Mouse (Mus musculus) E14TG2a.4 (cell line): Measurements from ENCODE around the gene Ciart.
"Not testable (repeated sequence)": the region's sequence is repeated elsewhere in the genome, so short reads cannot be mapped to it uniquely, and the experiment has no call there.

Experiments used
- H3K27me3 ChIP-seq: 2 replicates; pipeline ENCODE4 v1.6.1; 2014; ENCODE audit warnings: low read length, control low read depth; ENCODE audit not compliant: insufficient read depth
- H3K36me3 ChIP-seq: 2 replicates; pipeline ENCODE4 v1.6.1; 2014; ENCODE audit warnings: low read length, control low read depth; ENCODE audit not compliant: insufficient read depth
- H3K4me1 ChIP-seq: replicated peaks from 2 replicates; pipeline ENCODE4 v1.6.1; 2014; ENCODE audit warnings: low read depth, low read length, control low read depth
- H3K4me3 ChIP-seq: replicated peaks from 2 replicates; pipeline ENCODE4 v1.5.1; 2014; ENCODE audit warnings: mild to moderate bottlenecking, low read length
- H3K9me3 ChIP-seq: 2 replicates; pipeline ENCODE4 v1.6.1; 2014; ENCODE audit warnings: low read length, control low read depth
- CTCF ChIP-seq: conservative IDR thresholded peaks from 2 replicates; pipeline ENCODE4 v1.5.1; 2014; ENCODE audit warnings: low read length
- NANOG ChIP-seq: IDR thresholded peaks from 2 replicates; pipeline ENCODE4 v1.6.1; 2014; ENCODE audit warnings: borderline replicate concordance, low read length, mixed read lengths
- POU5F1 ChIP-seq: IDR thresholded peaks from 2 replicates; pipeline ENCODE4 v1.6.1; 2014; ENCODE audit warnings: low read length, borderline replicate concordance

Ciart gene

DNA sequence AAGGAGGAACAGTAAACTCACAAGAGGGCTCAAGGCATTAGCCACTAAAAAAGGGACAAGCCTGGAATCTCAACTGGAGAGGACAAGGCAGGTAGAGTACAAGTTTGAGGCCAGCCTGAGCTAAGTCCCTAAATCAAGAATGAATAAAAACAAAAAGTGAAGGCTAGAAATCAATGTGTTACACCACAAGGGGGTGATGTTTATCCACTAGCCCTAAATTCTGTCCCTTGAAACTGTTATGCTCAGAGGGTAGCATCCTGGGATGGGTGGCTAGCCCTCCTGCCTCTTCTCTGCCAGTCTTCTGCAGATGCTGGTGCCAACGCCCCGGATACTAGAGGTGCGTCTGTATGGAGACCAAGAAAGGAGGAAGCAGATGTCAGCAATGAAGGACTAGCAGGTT, 21.7 kb downstream of the Ciart start:
- H3K4me1 ChIP-seq: peaks cover 55% of the 10 kb centered on the region
- TF ChIP-seq POU5F1 (no peak), CTCF (peak; percentile 29)
- no peak overlapping the region for H3K4me3 ChIP-seq
- H3K27me3 ChIP-seq: no peaks in the 10 kb centered on the region
- peaks cover 8% of the 10 kb centered on the region; the same call in 1 of the 2 replicates for H3K36me3 ChIP-seq
- H3K9me3 ChIP-seq: no peaks in the 10 kb centered on the region

GRCm38 (mm10) chr3:95858278-95858677, 23.8 kb downstream of the Ciart start:
- H3K9me3 ChIP-seq, H3K27me3 ChIP-seq, H3K4me3 ChIP-seq: not testable (repeated sequence)
- Histone ChIP-seq H3K4me1 (peaks cover 51% of the 10 kb centered on the region), H3K36me3 (peaks cover 18% of the 10 kb centered on the region)

- H3K27me3 ChIP-seq, H3K9me3 ChIP-seq, H3K4me3 ChIP-seq: not testable (repeated sequence)
- Histone ChIP-seq H3K36me3 (peaks cover 24% of the 10 kb centered on the region), H3K4me1 (peaks cover 48% of the 10 kb centered on the region)
Measured at GRCm38 (mm10) chr3:95857050-95857449, 25.0 kb downstream of the Ciart start.

DNA sequence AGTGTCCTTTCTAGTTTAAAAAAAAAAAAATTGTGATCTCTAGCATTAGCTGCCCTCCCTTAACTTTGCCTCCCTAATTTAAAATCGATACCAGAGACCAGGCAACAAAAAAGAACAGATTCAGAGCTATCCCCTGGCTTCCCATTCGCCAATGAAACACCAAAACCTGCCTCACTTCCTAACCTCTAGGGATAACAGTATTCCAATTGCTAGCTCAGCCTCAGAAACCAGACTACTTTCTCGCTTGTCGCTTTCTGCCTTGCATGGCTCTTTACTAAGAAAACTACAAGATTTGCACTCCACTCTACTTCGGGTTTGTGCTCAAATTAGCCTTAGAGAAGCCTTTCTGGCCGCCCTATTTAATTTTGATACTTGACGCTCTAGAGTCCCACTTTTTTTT, 25.9 kb downstream of the Ciart start:
- H3K9me3 ChIP-seq: no peaks in the 10 kb centered on the region
- TF ChIP-seq NANOG: no peak
- TF ChIP-seq POU5F1: no peak
- TF ChIP-seq CTCF: no peak
- peaks cover 41% of the 10 kb centered on the region for H3K4me1 ChIP-seq
- H3K27me3 ChIP-seq: no peaks in the 10 kb centered on the region
- peaks cover 33% of the 10 kb centered on the region for H3K36me3 ChIP-seq
- peak overlapping the region; percentile 92 for H3K4me3 ChIP-seq

DNA sequence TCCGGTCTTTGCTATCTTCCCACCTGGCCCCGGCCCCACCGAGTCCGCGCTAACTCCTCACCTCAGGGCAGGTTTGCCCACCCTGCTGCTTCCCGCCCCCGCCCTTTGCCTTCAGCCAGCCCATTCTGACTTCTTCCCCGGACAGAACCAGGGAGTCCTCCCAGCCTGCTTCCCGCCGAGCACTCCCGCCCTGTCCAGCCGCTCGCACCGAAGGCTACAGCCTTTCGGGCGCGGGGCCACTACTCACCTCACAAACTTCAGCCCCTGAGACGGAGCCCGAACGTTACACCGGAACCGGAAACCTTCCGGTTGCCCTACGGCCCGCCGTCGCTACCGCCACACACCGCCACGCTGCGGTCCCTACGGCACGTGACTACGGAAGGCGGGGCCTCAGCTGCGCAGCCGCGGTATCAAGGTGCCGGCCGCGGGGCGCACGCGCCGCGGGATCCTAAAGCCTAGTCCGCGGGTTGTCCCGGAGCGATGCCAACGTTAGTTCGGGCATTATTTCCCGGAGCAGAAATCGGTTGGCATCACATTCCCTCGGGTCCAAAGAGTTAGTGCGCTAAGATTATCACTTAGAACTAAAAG, 26.5 kb downstream of the Ciart start, which contains the start of gene Prpf3:
Gene Prpf3 (minus strand): TSS at position 384 of the 588 bp plus-strand sequence.
- Histone ChIP-seq H3K4me3 (peak within 1 kb of the TSS; percentile 92), H3K4me1 (peaks cover 36% of the 10 kb centered on the region), H3K36me3 (peaks cover 38% of the 10 kb centered on the region), H3K9me3 (no peaks in the 10 kb centered on the region), H3K27me3 (no peaks in the 10 kb centered on the region)
- TF ChIP-seq NANOG (no peak), CTCF (no peak), POU5F1 (no peak)

DNA sequence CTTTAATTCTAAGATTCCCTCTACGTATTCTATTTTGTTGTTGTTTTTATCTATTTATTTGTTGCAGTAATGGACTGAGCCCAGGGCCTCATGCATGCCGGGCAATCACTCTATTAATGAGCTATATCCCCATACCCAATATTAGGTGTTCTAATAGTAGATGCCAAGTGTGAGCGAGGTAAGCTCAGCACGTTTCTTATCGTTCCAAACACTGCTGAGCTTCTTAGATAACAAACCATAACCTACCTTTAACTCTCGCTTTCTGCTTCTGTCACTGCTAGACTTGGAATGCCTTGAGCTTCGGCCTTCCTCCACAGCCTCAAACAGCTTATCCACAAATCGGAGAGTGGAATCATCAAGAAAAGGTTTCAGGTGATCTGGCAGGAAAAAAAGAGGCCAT, 30.7 kb downstream of the Ciart start:
- TF ChIP-seq POU5F1: no peak
- TF ChIP-seq NANOG: no peak

DNA sequence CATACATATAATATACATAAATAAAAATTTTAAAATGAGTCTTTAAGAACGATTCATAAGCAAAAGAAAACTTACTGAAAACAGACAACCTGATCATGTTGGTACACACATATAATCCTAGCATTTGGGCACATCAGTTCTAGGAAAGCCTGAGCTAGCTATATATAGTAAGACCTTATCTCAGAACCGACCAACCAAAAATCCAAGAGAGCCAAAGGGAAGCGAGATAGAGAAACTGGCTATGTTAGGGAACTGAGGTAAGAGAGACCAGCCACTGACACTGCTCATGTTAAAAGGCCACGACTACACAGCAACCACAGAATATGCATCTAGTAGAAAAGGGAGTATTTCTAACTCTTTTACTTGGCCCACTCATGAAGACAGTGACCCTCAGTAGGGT, 31.4 kb downstream of the Ciart start:
- TF ChIP-seq POU5F1: no peak
- TF ChIP-seq CTCF: no peak
- TF ChIP-seq NANOG: no peak
- Histone ChIP-seq H3K9me3 (no peaks in the 10 kb centered on the region), H3K4me1 (peaks cover 22% of the 10 kb centered on the region), H3K4me3 (no peak overlapping the region), H3K36me3 (peaks cover 88% of the 10 kb centered on the region), H3K27me3 (no peaks in the 10 kb centered on the region)

More for the DNA sequence above, 30.7 kb downstream of the Ciart start:
- Histone ChIP-seq H3K27me3 (no peaks in the 10 kb centered on the region), H3K4me3 (no peak overlapping the region), H3K9me3 (no peaks in the 10 kb centered on the region), H3K36me3 (peaks cover 81% of the 10 kb centered on the region), H3K4me1 (peaks cover 24% of the 10 kb centered on the region)

DNA sequence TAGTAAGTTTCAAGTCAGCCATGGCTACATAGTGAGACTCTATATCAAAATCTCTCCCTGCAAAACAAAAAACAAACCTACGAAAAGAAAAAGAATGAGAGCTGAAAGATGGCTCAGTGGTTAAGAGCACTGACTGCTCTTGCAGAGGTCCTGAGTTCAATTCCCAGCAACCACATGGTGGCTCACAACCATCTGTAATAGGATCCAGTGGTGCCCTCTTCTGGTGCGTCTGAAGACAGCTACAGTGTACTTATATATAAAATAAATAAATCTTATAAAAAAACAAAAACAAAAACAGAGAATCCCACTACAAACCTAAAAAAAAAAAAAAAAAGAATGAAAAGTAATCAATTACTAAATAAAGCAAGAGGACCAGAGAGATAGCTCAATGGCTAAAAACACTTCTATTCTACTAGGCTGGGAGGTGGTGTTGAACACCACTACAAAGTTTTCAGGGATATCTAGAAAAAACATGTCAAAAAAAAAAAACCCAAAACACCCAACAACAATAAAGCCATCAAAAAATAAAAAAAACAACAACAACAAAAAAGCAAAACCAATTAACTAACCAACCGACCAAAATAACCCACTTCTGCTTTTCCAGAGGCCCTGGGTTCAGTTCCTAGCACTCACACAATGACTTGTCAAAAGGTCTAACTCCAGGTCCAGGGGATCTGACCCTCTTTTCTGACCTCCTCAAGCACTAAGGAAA, 39.4 kb downstream of the Ciart start:
- Histone ChIP-seq H3K36me3 (peaks cover 98% of the 10 kb centered on the region), H3K4me3 (no peak overlapping the region), H3K4me1 (no peaks in the 10 kb centered on the region), H3K9me3 (no peaks in the 10 kb centered on the region), H3K27me3 (no peaks in the 10 kb centered on the region)
- TF ChIP-seq POU5F1 (no peak), CTCF (0 out of 2 replicates have a peak, but pooled peaks have one; percentile 9)

DNA sequence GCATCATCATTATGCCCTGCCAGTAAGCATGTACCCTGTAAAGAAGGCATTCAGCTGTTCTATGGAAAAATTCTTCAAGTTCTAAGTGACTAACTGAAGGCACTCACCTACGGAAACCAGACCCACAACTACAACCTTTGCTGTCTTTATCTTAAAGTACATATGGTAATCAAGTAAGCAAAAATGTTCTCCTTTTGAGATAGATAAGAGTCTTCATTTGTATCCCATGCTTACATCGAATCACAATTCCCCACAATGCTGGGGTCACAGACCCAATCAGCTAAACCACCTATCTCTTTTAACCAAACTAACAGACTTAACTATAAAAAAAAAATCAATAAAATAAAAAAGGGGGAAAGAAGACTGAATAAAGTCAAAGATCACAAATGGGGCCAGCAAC, 42.8 kb downstream of the Ciart start:
- H3K27me3 ChIP-seq: no peaks in the 10 kb centered on the region
- no peak for TF ChIP-seq CTCF
- no peak for TF ChIP-seq NANOG
- no peak for TF ChIP-seq POU5F1
- H3K4me1 ChIP-seq: no peaks in the 10 kb centered on the region
- no peaks in the 10 kb centered on the region for H3K9me3 ChIP-seq
- peaks cover 94% of the 10 kb centered on the region for H3K36me3 ChIP-seq
- no peak overlapping the region for H3K4me3 ChIP-seq
